Mouse (Mus musculus): ENCODE data around the gene 4930467E23Rik.
"Not testable (repeated sequence)": the region's sequence is repeated elsewhere in the genome, so short reads cannot be mapped to it uniquely, and the experiment has no call there.

- TF ChIP-seq CTCF, EP300 (IDR thresholded peaks at IDR 0.05; ENCODE audit: low read depth): not testable (repeated sequence)
Measured at GRCm38 (mm10) chr8:19783860-19784259, 54.5 kb downstream of the 4930467E23Rik start.
